Mouse (Mus musculus): ENCODE data around the gene Gclc. TPM values are rescaled to one million over a fixed set of nuclear protein-coding genes. Genes with fewer than 3 reads are reported as not detected.

Gene Gclc
- 247 TPM for polyA plus RNA-seq (2014; fragmentation: Illumina TruSeq; extraction: RNeasy Lipid Tissue Mini Kit (QIAGEN cat#74804); ENCODE audit: low read depth, low replicate concordance)

GRCm38 (mm10) chr9:77753853-77754727, at the start of gene Gclc:
Gene Gclc (plus strand): TSS chr9:77754535.

Other genes with a start within 250 kb of the Gclc start
- 0.72 TPM for gene Lrrc1, start 209.7 kb upstream of the Gclc start, polyA plus RNA-seq (2014; fragmentation: Illumina TruSeq; extraction: RNeasy Lipid Tissue Mini Kit (QIAGEN cat#74804); ENCODE audit: low read depth, low replicate concordance)
- gene Klhl31, start 118.0 kb upstream of the Gclc start, polyA plus RNA-seq (2014; fragmentation: Illumina TruSeq; extraction: RNeasy Lipid Tissue Mini Kit (QIAGEN cat#74804); ENCODE audit: low read depth, low replicate concordance) = not detected
- 639 TPM for gene Elovl5, start 162.8 kb downstream of the Gclc start, polyA plus RNA-seq (2014; fragmentation: Illumina TruSeq; extraction: RNeasy Lipid Tissue Mini Kit (QIAGEN cat#74804); ENCODE audit: low read depth, low replicate concordance)

All from liver, adult 10 weeks (tissue).